Mouse (Mus musculus) layer of hippocampus, adult 18-20 months (tissue): Measurements from ENCODE around the gene Thrb. TPM values are rescaled to one million over a fixed set of nuclear protein-coding genes. Genes with fewer than 3 reads are reported as not detected.

Experiments used
- DNase-seq, 2 experiments: peaks; one replicate each; pipeline ENCODE4 v3.0.0; 2022; ENCODE audit warnings: low spot score in 2 of 2
- total RNA-seq, 2 experiments: library from RNA; stranded (reverse); gene quantifications; 2 replicates each; pipeline ENCODE4 v1.2.3; 2021

The Thrb gene
- total RNA-seq, 2 experiments from 2014 or later: 51.3 to 58.7 TPM

DNA sequence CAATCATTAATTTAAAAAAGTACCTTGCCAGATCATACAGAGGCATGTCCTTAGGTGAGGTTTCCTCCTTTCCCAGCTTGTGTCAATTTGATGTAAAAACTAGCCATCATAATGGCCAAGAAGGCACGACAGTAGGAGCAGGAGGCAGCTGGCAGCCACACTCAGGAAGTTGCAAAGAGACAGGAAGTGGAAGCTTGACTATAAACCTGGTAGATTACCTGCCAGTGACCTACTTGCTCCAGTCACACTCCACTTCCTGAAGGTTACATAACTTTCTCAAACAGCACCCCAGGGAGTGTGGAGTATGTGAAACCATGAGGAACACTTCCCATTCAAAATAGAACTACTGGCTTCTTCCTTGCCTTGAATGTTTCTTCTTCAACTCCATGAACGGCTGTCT, 361.7 kb downstream of the Thrb start:
- DNase-seq: no peak

DNA sequence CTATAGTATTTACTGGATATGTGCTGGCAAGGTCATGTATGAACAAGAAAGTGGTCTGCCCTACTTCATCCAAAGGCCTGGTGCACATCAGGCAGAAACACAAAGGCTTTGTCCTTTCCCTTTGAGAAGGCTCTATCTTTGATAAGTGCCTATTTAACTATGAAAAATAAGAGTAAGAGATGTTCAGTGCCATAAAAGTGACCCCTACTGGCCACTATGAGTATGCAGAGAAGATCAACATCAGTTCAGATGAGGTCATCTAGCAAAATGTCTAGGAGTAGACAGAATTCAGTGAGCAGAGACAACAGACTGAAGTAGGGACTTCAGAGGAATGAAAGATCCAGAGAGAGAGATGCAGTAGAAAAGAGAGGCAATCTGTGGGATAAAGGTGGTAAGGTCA, 362.3 kb downstream of the Thrb start:
- DNase-seq: no peak

DNA sequence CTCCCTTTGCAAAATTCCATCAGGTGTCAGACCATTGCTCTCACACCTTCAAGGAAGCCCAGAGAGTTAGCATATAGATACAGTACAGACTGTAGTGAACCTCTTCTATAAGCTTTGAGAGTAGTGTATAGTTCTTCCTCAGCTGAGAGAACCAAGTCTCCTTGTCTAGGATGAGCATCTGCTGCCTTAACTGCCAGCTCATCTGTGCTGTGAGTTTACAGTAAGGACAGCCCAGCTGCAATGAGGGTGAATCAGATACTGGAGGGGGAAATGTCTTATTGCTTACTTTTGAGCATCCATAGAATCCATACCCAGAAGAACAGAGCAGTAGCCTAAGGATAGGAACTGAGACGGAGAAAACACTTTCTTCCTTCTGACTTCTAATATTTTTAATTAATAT, 367.8 kb downstream of the Thrb start:
- DNase-seq: no peak

DNA sequence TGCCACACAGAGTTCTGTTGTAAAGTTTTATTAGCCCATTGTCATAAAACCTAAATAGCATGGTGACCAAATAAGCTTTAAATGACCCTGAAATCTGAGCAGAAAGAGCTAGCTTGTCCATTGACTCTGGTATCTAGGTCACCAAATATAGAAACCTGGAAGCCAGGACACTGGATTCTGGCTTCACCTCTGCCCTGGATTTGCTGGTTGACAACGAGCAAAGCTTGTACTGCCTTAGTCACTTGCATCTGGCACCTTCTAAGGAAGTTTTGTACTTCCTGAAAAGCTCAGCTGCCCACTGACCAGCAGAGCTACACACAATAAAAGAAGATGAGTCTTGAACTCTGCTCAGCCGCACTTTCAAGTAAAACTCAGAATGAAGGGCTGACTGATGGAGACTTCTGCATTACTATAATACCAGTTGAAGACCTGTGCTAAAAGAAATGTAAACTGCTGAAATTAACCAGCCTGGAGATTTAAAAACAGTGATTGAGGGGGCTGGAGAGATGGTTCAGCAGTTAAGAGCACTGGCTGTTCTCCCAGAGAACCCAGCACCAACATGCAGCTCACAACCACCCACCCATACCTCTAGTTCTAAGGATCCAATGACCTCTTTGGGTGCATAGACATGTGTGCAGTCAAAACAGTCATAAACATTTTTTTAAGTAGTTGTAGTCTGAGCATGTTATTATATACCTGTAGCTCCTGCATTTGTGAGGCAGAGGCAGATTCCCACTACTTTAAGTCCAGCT, 369.3 kb downstream of the Thrb start:
- peak in 1 of 2 experiments; percentile 32 for DNase-seq

DNA sequence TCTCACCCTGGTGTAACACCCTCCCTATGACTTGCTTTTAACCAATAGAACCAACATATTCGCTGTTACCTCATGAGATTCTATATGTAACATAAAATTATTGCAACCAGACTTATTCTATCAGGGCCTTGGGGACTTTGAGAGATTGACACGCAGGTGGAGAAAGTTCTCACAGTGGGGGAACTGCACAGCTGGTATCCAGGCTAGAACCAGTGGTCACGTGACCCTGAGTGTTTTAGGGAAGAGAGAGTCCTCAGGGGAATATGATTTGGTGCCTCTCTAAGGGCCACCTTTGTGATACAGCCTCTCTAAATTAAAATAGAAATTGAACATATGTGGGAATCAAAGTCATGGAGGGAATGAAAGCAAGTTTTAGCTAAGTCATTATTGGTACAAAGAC, 371.9 kb downstream of the Thrb start:
- DNase-seq: no peak

DNA sequence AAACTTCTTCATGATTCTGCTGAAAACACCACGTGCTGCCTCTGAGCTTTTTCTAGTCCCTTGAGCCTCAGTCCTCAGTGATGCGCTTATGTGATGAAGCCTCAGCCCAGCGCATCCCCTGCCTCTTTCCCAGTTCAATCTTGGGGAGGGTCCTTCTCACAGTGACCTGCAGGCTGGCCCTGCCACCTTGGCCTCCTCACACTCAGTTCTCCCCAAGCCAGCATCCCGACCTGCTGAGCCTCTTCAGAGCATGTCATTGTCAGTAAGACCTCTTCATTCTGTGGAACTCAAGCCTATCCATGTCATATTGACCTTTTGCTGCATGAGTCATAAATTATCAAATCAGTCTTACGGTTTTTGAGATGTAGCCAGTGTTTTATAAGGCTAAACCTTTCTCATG, 376.5 kb downstream of the Thrb start:
- no peak for DNase-seq

DNA sequence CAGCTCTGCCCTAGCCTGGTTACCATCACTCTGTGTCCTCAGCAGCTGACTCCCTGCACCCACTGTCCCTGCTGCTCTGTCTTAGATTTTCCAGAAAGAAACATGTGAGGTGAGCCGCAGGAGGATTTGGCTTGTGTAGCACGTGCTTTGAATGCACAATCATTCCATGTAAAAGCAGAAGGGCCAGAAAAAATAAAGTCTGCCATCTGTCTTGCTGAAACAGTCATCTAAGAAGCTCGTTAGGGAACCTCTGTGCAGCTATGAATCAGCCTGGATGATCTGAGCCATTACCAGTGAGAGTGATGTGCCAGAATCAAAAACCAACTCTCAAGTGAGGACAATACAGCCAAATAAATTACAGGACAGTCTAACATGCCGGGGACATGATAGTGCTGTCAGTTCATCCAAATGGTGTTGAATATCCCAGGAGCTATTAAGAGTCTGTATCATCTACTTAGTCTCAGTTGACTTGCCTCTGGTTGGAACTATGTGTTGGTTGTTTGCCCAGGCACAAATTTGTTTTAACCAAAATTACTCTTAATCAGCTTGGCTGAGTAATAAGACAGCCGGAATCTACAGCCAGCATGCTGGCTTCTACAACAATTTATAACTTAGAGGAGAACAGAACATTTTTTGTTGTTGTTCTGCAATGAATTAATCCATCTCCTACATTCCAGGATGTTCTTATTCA, 402.2 kb downstream of the Thrb start:
- peak; percentile 50 to 71 for DNase-seq
